Mouse (Mus musculus): ENCODE results near the gene Ctxn1. TPM values are rescaled to one million over a fixed set of nuclear protein-coding genes. Genes with fewer than 3 reads are reported as not detected.

Gene Ctxn1
- polyA plus RNA-seq, 1 experiment from 2014 or later: 83.6 TPM

Other genes starting within 250 kb of the Ctxn1 start
- 0.12 and 0.17 TPM in 2 replicates for gene Cd209f, start 153.4 kb downstream of the Ctxn1 start, polyA plus RNA-seq (2015; fragmentation: Nextera tagmentation; extraction: Ambion mirVana)
- not detected in 2 replicates for gene Cd209g, start 125.2 kb downstream of the Ctxn1 start, polyA plus RNA-seq (2015; fragmentation: Nextera tagmentation; extraction: Ambion mirVana)
- 21.5 and 22.5 TPM in 2 replicates for gene Evi5l, start 92.7 kb downstream of the Ctxn1 start, polyA plus RNA-seq (2015; fragmentation: Nextera tagmentation; extraction: Ambion mirVana)
- gene Prr36, start 41.8 kb downstream of the Ctxn1 start, polyA plus RNA-seq (2015; fragmentation: Nextera tagmentation; extraction: Ambion mirVana): 3.2 and 4.3 TPM in 2 replicates
- gene Lrrc8e, start 32.4 kb downstream of the Ctxn1 start, polyA plus RNA-seq (2015; fragmentation: Nextera tagmentation; extraction: Ambion mirVana): 4.3 and 4.6 TPM in 2 replicates
- 24.6 and 29.8 TPM in 2 replicates for gene Map2k7, start 20.5 kb downstream of the Ctxn1 start, polyA plus RNA-seq (2015; fragmentation: Nextera tagmentation; extraction: Ambion mirVana)
- gene Gm49320, start 20.4 kb downstream of the Ctxn1 start, polyA plus RNA-seq (2015; fragmentation: Nextera tagmentation; extraction: Ambion mirVana): 0.31 and 1.3 TPM in 2 replicates
- 5.5 and 5.9 TPM in 2 replicates for gene Tgfbr3l, start 11.1 kb downstream of the Ctxn1 start, polyA plus RNA-seq (2015; fragmentation: Nextera tagmentation; extraction: Ambion mirVana)
- gene Snapc2, start 6.2 kb downstream of the Ctxn1 start, polyA plus RNA-seq (2015; fragmentation: Nextera tagmentation; extraction: Ambion mirVana): 50.8 and 51.6 TPM in 2 replicates
- 59.1 and 59.5 TPM in 2 replicates for gene Timm44, start 16.6 kb upstream of the Ctxn1 start, polyA plus RNA-seq (2015; fragmentation: Nextera tagmentation; extraction: Ambion mirVana)
- gene Ccl25, start 65.9 kb upstream of the Ctxn1 start, polyA plus RNA-seq (2015; fragmentation: Nextera tagmentation; extraction: Ambion mirVana): 22.7 and 29.9 TPM in 2 replicates
- 215 and 219 TPM in 2 replicates for gene Elavl1, start 66.1 kb upstream of the Ctxn1 start, polyA plus RNA-seq (2015; fragmentation: Nextera tagmentation; extraction: Ambion mirVana)
- gene Cers4, start 233.8 kb upstream of the Ctxn1 start, polyA plus RNA-seq (2015; fragmentation: Nextera tagmentation; extraction: Ambion mirVana): 28.6 and 28.7 TPM in 2 replicates